Mouse (Mus musculus): Measurements from ENCODE around the gene Elfn2.

The Elfn2 gene

GRCm38 (mm10) chr15:78718290-78719250 lies at the start of gene Elfn2:
Gene Elfn2, minus strand, starts transcription at chr15:78718771.
- DNase-seq (ENCODE audit: low spot score), result no peak

GRCm38 (mm10) chr15:78763704-78764103 lies 45.1 kb upstream of the Elfn2 start:
- DNase-seq (ENCODE audit: low spot score), result no peak

DNA sequence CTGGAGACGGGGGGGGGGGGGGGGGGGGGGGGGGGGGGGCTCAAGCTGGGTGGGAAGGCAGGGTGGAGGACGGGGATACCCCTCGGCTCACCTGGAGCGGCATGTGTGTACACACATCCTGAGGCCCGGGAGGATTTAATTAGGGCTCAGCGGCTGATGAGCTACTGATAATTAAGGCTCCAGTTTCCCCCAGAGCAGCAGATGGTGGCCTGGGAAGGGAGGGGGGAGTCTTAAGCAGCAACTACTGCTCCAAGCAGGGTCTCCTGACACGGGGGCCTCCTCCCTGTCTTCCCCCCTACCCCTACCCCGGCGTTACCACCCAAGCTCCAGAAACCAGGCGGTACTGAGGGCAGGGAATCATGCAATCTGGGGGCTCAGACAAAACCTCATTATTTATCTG lies 44.6 kb upstream of the Elfn2 start:
- no peak for DNase-seq (ENCODE audit: low spot score)

- no peak for DNase-seq (ENCODE audit: low spot score)
Measured at GRCm38 (mm10) chr15:78761112-78761511, 42.5 kb upstream of the Elfn2 start.

- no peak for DNase-seq (ENCODE audit: low spot score)
Measured at GRCm38 (mm10) chr15:78758132-78758531, 39.6 kb upstream of the Elfn2 start.

DNA sequence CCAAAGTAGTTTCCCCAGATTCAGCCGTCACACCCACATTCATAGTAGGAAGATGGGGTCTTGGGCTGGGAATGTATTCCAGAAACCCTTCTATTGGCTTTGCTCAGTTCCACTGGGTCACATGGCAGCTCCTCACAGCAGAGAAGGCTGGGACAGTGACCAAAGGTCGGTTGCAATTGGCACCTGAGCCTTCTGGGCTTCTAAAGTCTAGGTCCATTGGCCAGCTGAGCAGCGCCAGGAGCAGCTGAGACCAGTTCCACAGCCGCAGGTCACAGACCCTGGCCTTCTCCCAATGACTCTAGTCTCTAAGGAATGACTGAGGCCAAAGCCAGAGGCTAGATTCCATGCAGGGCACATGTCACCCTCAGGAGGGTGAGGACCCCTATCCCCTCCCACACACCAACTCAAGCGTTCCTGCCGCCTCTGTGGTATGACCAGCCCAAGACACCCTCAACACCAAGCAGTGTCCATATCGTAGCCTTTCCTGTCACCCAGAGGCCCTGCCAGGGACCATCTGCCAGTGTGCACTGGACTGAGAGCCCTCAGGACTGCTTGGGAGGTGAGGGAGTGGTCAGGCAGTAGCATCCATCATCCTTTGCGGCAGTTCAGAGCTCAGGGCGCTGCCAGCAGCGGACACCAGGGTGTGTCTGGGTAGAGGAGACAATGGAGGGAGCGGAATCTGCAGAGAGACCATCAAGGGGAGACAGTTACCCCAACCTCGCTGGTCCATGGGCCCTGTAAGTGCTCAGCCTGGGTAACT lies 37.6 kb upstream of the Elfn2 start:
- no peak for DNase-seq (ENCODE audit: low spot score)

- DNase-seq (ENCODE audit: low spot score), result no peak
Measured at GRCm38 (mm10) chr15:78755226-78755625, 36.7 kb upstream of the Elfn2 start.

DNA sequence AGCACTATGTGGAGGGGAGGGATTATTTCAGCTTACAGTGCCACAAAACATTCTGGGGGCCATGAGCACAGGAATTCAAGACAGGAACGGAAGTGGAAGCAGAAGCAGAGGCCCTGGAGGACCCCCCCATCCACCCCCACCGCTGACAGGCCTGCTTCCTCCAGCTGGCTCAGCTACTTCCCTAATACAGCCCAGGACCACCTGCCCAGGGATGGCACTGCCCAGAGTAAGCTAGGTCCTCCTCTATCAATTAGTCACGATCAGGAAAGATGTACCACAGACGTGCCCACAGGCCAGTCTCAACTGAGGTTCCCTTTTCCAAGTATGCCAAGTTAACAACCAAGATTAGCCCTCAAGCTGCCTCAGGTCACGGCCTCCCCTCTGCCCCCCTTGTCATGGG lies 35.6 kb upstream of the Elfn2 start:
- no peak for DNase-seq (ENCODE audit: low spot score)

GRCm38 (mm10) chr15:78752991-78753390 lies 34.4 kb upstream of the Elfn2 start:
- no peak for DNase-seq (ENCODE audit: low spot score)

- DNase-seq (ENCODE audit: low spot score), result no peak
Measured at GRCm38 (mm10) chr15:78750608-78751350, 32.2 kb upstream of the Elfn2 start.

- DNase-seq (ENCODE audit: low spot score), result no peak
Measured at GRCm38 (mm10) chr15:78749855-78750254, 31.3 kb upstream of the Elfn2 start.

GRCm38 (mm10) chr15:78744206-78744605 lies 25.6 kb upstream of the Elfn2 start:
- DNase-seq (ENCODE audit: low spot score), result no peak

DNA sequence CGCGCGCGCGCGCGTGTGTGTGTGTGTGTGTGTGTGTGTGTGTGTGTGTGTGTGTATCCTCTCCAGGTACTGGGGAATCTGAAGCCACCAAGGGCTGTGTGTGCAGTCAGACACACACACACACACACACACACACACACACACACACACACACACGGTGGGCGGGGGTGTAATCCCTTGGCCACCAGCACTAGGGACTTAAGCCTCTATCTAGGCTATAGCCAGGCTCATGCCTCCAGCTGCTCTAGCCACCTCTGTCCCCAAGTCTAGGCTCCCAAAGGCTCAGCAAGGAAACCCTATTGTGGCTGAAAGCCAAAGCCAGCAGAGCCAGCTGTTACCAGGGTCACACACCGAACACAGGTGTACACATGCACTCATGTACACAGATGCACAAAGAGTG lies 24.3 kb upstream of the Elfn2 start:
- DNase-seq (ENCODE audit: low spot score), result no peak

DNA sequence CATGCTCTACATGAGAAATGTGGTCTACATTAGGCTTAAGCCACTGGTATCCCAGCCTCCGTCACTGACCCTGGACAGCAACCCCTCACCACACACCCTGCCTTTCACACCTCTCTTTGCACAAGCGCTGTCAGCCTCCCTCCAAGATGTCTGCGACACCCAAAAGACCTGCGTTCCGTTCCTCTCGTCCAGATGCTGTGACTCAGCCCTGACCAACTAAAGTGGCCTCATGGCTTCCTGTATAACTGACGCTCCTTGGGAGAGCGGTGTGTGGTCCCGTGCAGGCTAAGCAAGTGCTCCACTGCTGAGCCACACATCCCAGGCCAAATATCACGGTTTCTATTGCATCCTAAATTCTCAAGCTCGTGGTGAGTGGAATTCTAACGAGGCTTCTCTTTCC lies 22.1 kb upstream of the Elfn2 start:
- no peak for DNase-seq (ENCODE audit: low spot score)

GRCm38 (mm10) chr15:78737146-78737545 lies 18.6 kb upstream of the Elfn2 start:
- DNase-seq (ENCODE audit: low spot score), result no peak

- peak; percentile 6 for DNase-seq (ENCODE audit: low spot score)
Measured at GRCm38 (mm10) chr15:78736681-78737100, 18.1 kb upstream of the Elfn2 start.

- no peak for DNase-seq (ENCODE audit: low spot score)
Measured at GRCm38 (mm10) chr15:78736181-78736579, 17.6 kb upstream of the Elfn2 start.

- DNase-seq (ENCODE audit: low spot score), result no peak
Measured at GRCm38 (mm10) chr15:78735431-78736180, 17.0 kb upstream of the Elfn2 start.

DNA sequence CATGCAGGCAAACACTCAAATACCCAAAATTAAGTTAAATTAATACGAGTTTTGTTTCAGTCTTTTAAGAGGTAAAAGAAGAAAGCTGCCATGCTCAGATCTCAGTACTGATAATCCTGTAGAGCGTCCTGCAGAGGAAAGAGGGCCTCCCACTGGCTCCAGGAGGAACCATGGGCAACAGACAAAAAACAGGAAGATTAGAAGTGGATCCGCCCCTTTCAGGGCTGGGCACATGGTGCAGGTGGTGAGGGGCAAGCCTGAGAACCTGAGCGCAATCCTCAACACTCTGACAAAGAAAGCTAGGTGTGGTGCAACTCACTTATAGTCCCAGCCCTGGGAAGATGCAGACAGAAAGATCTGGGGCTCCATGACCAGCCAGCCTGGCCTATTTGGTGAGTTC lies 13.3 kb upstream of the Elfn2 start:
- DNase-seq (ENCODE audit: low spot score), result no peak

DNA sequence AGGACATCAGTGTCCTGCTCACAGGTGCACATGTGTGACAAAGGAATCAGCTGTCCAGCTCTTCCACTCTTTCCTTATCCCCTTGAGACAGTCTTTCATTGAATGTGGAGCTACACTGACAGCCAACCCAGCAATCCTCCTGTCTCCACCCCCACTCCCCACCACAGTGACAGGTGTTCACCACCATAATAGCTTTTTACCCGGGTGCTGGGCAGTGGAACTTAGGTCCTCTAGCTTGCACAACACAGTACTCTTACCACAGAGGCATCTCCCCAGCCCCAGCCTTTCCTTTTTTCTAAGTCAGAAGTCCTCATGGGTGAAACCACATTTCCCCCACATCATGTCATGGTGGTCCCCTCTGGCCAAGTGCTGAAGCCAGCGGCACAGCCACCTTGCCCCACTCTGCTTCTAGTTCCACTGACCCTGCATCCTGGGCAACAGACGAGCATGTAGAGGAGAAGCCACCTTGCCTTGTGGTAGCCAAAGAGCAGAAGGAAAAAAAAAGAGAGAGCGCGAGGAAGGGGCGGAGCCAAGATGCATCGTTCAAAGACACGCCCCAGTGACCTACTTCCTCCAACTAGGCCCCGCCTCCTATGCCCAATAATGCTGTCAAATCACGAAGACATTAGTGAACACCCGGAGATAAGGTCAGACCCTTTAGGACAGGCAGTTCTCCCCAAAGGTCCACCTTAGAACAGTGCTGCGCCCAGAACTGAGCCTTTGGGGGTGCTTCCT lies 11.9 kb upstream of the Elfn2 start:
- no peak for DNase-seq (ENCODE audit: low spot score)

GRCm38 (mm10) chr15:78726697-78727096 lies 8.1 kb upstream of the Elfn2 start:
- no peak for DNase-seq (ENCODE audit: low spot score)
